ENCODE assay signal across 18 mouse cellular contexts in the genomic region with DNA sequence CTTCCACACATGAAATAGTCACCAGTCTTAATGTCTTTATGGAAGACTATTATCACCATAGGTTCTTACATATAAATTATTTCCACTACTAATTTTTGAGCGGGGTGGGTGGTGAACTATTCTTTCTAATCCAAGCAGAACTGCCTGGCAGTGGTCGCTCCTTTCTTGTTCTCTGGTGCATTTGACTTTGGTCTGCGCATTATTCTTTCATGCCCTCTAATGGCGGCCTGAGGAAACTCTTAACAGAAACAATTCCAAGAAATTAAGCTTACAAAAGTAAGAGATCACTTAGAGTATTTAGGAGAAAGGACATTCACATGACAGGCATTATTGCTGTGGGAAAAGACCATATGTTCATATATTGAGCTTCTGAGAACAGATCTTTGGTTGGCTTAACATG.
A peak's percentile ranks its signal among the peaks of the same experiment; 100 is the strongest.
DNase-seq lines count a peak whose midpoint lies in the region; ATAC-seq and TF ChIP-seq lines count a peak whose summit lies in the region.
"Had no signal": no experiment of that assay in that cellular context is flagged by ENCODE, and none has a peak within 500 bp of the region (broad histone marks: within the 10 kb centered on the region; RNA-seq: fewer than 3 reads in every experiment).

No protein-coding gene starts in this region.

- H3K4me3 ChIP-seq in cerebellum, adult 2 months (replicated peaks; ENCODE audit: insufficient read depth, low read depth, low read length), result no peak overlapping the region
- no peak overlapping the region for H3K4me3 ChIP-seq in intestine, postnatal 0 days (ENCODE audit: low read depth, low read length)
- no peak overlapping the region for H3K4me3 ChIP-seq in intestine, embryonic 16.5 days (ENCODE audit: low read length)
- H3K4me3 ChIP-seq in midbrain, embryonic 14.5 days (replicated peaks; ENCODE audit: low read depth, low read length), result no peak overlapping the region
- H3K4me3 ChIP-seq in midbrain, embryonic 10.5 days, result no peak overlapping the region
- H3K4me3 ChIP-seq: heart, embryonic 13.5 days; hindbrain, embryonic 12.5 days; limb, embryonic 10.5 days; liver, embryonic 13.5 days; neural tube, embryonic 15.5 days had no signal

- no peaks in the 10 kb centered on the region for H3K9me3 ChIP-seq in intestine, postnatal 0 days (ENCODE audit: control insufficient read depth)
- H3K9me3 ChIP-seq in intestine, embryonic 16.5 days (ENCODE audit: control insufficient read depth, low read length), result no peaks in the 10 kb centered on the region
- H3K9me3 ChIP-seq in midbrain, embryonic 14.5 days (ENCODE audit: control insufficient read depth, low read length), result no peaks in the 10 kb centered on the region
- H3K9me3 ChIP-seq in midbrain, embryonic 10.5 days (replicated peaks), result no peaks in the 10 kb centered on the region
- H3K9me3 ChIP-seq: heart, embryonic 13.5 days; hindbrain, embryonic 12.5 days; limb, embryonic 10.5 days; liver, embryonic 13.5 days; neural tube, embryonic 15.5 days had no signal

- H3K4me1 ChIP-seq in cerebellum, adult 2 months (ENCODE audit: control insufficient read depth, insufficient read depth, low read length), result no peaks in the 10 kb centered on the region; the same call in 1 of the 2 replicates
- no peaks in the 10 kb centered on the region for H3K4me1 ChIP-seq in intestine, postnatal 0 days (replicated peaks; ENCODE audit: control insufficient read depth, insufficient read depth, low read length)
- H3K4me1 ChIP-seq in intestine, embryonic 16.5 days (ENCODE audit: control insufficient read depth, insufficient read depth, low read length), result no peaks in the 10 kb centered on the region
- no peaks in the 10 kb centered on the region for H3K4me1 ChIP-seq in midbrain, embryonic 14.5 days (ENCODE audit: control insufficient read depth, insufficient read depth, low read length)
- H3K4me1 ChIP-seq in midbrain, embryonic 10.5 days, result no peaks in the 10 kb centered on the region
- H3K4me1 ChIP-seq: heart, embryonic 13.5 days; hindbrain, embryonic 12.5 days; limb, embryonic 10.5 days; liver, embryonic 13.5 days had no signal

- H3K27me3 ChIP-seq in cerebellum, adult 2 months (ENCODE audit: control insufficient read depth, insufficient read depth, low read length), result no peaks in the 10 kb centered on the region
- H3K27me3 ChIP-seq in intestine, postnatal 0 days (replicated peaks; ENCODE audit: control insufficient read depth, insufficient read depth, low read length), result no peaks in the 10 kb centered on the region
- no peaks in the 10 kb centered on the region for H3K27me3 ChIP-seq in intestine, embryonic 16.5 days (replicated peaks; ENCODE audit: control insufficient read depth, insufficient read depth, low read length)
- H3K27me3 ChIP-seq in midbrain, embryonic 14.5 days (ENCODE audit: control insufficient read depth, insufficient read depth, low read length), result no peaks in the 10 kb centered on the region
- no peaks in the 10 kb centered on the region for H3K27me3 ChIP-seq in midbrain, embryonic 10.5 days (ENCODE audit: low read depth, poor library complexity, severe bottlenecking)
- H3K27me3 ChIP-seq: heart, embryonic 13.5 days; hindbrain, embryonic 12.5 days; liver, embryonic 13.5 days; neural tube, embryonic 15.5 days had no signal

- 31% methylated on average over 4 of the region's 4 CpGs for WGBS in cerebellum, adult 2 months
- 45% methylated on average over 4 of the region's 4 CpGs for WGBS in intestine, postnatal 0 days
- 37% methylated on average over 4 of the region's 4 CpGs for WGBS in intestine, embryonic 16.5 days
- WGBS in midbrain, embryonic 14.5 days, result 32% methylated on average over 4 of the region's 4 CpGs
- 60% methylated on average over 4 of the region's 4 CpGs for WGBS in midbrain, embryonic 10.5 days

- ATAC-seq in intestine, postnatal 0 days, result no peak
- no peak for ATAC-seq in intestine, embryonic 16.5 days
- ATAC-seq in midbrain, embryonic 14.5 days (ENCODE audit: low FRiP score, low TSS enrichment), result no peak
- ATAC-seq: forebrain, embryonic 16.5 days had no signal

- no peaks in the 10 kb centered on the region for H3K36me3 ChIP-seq in intestine, postnatal 0 days (ENCODE audit: control insufficient read depth, insufficient read depth)
- H3K36me3 ChIP-seq in intestine, embryonic 16.5 days (ENCODE audit: control insufficient read depth, insufficient read depth, low read length), result no peaks in the 10 kb centered on the region
- no peaks in the 10 kb centered on the region for H3K36me3 ChIP-seq in midbrain, embryonic 14.5 days (ENCODE audit: control insufficient read depth, insufficient read depth, low read length)
- no peaks in the 10 kb centered on the region for H3K36me3 ChIP-seq in midbrain, embryonic 10.5 days
- H3K36me3 ChIP-seq: heart, embryonic 13.5 days; hindbrain, embryonic 12.5 days; limb, embryonic 10.5 days; liver, embryonic 13.5 days; neural tube, embryonic 15.5 days had no signal

- no peak overlapping the region for H3K27ac ChIP-seq in cerebellum, adult 2 months (ENCODE audit: insufficient read depth, low read length)
- H3K27ac ChIP-seq in intestine, postnatal 0 days (ENCODE audit: low read depth, low read length), result no peak overlapping the region
- H3K27ac ChIP-seq in intestine, embryonic 16.5 days (ENCODE audit: low read length), result no peak overlapping the region
- H3K27ac ChIP-seq in midbrain, embryonic 14.5 days (replicated peaks; ENCODE audit: low read depth, low read length), result no peak overlapping the region
- no peak overlapping the region for H3K27ac ChIP-seq in midbrain, embryonic 10.5 days (replicated peaks)
- H3K27ac ChIP-seq: heart, embryonic 13.5 days; hindbrain, embryonic 12.5 days; limb, embryonic 10.5 days; liver, embryonic 13.5 days; neural tube, embryonic 15.5 days had no signal

- no peak overlapping the region for H3K9ac ChIP-seq in intestine, postnatal 0 days (ENCODE audit: low read depth, low read length)
- no peak overlapping the region for H3K9ac ChIP-seq in intestine, embryonic 16.5 days (ENCODE audit: low read depth, low read length)
- H3K9ac ChIP-seq in midbrain, embryonic 14.5 days (replicated peaks; ENCODE audit: low read length), result no peak overlapping the region
- H3K9ac ChIP-seq: heart, embryonic 13.5 days; hindbrain, embryonic 12.5 days; liver, embryonic 13.5 days; neural tube, embryonic 15.5 days had no signal

- TF ChIP-seq CTCF in cerebellum, adult 2 months (IDR thresholded peaks at IDR 0.05; ENCODE audit: borderline replicate concordance, insufficient read depth, low read depth, low read length), result peak; percentile 38; the same call in 1 of the 2 replicates
- TF ChIP-seq CTCF in intestine, postnatal 0 days (IDR thresholded peaks at IDR 0.05; ENCODE audit: low read depth), result peak; percentile 32; the same call in 1 of the 2 replicates

- DNase-seq in cerebellum, adult 2 months, result peak; percentile 21 to 59
- no peak for DNase-seq in cerebellum, adult 11-12 months
- DNase-seq in midbrain, embryonic 14.5 days, result peak; percentile 66
- no peak for DNase-seq in midbrain, embryonic 10.5 days (ENCODE audit: low spot score)
- peak; percentile 18 for DNase-seq in retina, postnatal 1 day
- no peak for DNase-seq in kidney, postnatal 4 days
- DNase-seq: gastrocnemius, postnatal 25 days; kidney, adult 8-10 months; liver, embryonic 13.5 days; lung, postnatal 36 days; right cerebral cortex, adult 18-20 months had no signal

- TF ChIP-seq POLR2A in cerebellum, adult 2 months (IDR thresholded peaks at IDR 0.05; ENCODE audit: borderline replicate concordance, insufficient read depth, low read length), result no peak

- no peak overlapping the region for H3K4me2 ChIP-seq in intestine, postnatal 0 days (replicated peaks; ENCODE audit: low read depth)
- H3K4me2 ChIP-seq in intestine, embryonic 16.5 days (ENCODE audit: low read depth, low read length), result no peak overlapping the region
- no peak overlapping the region for H3K4me2 ChIP-seq in midbrain, embryonic 14.5 days (ENCODE audit: low read length)
- H3K4me2 ChIP-seq: heart, embryonic 13.5 days; hindbrain, embryonic 12.5 days; liver, embryonic 13.5 days; neural tube, embryonic 15.5 days had no signal

Comparison
In these comparisons a context has a peak if more than half of its experiments do, and no peak if none do; other contexts are left out.
1. DNase-seq: peak in cerebellum, adult 2 months (2 of 2), midbrain, embryonic 14.5 days (single experiment) and retina, postnatal 1 day (single experiment); none in cerebellum, adult 11-12 months (single experiment), midbrain, embryonic 10.5 days (single experiment) and kidney, postnatal 4 days (0 of 2).